Mouse (Mus musculus) lung, postnatal 36 days (tissue): ENCODE results near the gene Pth1r.
"Not testable (repeated sequence)": the region's sequence is repeated elsewhere in the genome, so short reads cannot be mapped to it uniquely, and the experiment has no call there.

Source experiments
- DNase-seq: peaks from one replicate; pipeline ENCODE4 v3.0.0; 2022; ENCODE audit warnings: mixed read lengths

Gene Pth1r

DNA sequence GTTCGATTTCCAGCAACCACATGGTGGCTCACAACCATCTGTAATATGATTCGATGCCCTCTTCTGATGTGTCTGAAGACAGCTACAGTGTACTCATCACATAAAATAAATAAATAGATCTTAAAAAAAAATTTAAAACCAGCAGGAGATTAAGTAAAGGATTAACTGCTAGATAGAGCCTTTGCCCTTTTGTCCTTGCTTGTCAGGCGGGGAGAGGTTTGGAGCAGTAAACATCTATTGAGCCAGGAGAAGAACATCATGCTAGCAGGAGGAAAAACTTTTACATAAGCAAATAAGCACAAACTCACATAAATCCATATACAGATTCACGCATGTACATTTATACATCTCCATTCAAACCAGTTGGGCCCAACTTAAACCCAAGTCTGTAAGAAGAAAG, 34.4 kb downstream of the Pth1r start:
- DNase-seq = no peak

DNA sequence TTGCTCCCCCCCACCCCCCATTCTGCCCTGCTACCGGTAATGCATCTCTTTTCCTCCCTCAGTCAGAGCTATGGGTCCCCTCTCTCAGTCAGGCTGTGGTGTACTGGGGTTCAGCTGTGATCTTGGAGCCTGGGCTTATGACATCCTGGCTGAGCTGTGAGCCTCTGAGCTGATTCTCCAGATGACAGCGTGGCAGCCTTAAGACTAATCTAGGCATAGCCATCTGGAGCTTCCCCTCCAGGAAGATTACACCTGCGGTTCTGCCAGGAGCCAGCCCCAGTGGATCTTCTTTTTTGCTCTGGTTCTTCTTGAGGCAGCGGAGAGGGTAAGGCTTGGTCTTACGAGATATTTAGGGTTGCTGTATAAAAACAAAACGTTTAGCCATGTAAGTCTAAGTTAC, 34.9 kb downstream of the Pth1r start:
- DNase-seq = no peak

DNA sequence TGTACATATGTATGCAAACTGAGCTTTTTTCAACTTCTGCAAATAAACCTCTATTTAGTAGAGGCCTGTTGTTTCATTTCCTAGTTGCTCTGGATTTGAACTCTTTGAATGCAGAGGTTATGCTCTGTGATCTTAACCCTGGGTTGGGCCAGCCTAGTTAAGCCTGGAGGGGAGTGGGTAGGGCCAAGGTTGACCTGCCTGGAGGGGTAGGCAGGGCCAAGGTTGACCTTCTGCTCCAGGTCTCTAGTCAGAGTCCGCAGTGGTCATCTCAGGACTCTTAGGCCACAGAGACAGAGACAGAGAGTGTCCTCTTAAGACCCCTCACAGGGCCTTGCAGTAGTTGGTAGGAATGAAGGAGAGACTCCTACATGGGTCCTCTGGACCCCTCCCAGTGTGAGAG, 35.4 kb downstream of the Pth1r start:
- no peak for DNase-seq

DNA sequence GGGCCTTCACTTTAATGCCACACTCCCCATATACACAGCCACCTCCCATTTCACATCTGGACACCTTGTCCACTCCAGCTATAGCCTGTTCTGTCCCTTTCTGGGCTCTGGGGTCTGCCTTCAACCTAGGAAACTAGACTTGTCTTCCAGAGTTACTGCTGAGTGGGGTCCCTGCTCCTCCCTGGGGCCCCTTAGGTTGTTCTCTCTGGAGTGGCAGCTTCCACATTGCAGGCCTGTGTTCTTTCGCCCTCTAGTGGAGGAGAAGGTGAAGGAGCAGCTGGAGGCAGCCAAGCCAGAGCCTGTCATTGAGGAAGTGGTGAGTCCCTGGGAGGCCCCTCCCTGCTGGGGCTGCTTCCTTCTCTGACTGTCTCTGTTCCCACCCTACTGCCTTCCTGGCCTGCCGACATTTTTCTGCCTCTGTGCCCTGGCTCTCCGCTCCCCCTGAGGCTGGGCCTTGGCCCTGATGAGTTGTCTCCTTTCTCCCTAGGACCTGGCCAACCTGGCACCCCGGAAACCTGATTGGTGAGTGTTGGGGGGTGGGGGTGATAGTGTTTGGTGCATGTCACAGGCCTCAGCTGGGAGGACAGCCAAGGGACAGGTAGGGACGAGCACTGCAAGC, 37.2 kb downstream of the Pth1r start:
- peak; percentile 94 for DNase-seq

DNA sequence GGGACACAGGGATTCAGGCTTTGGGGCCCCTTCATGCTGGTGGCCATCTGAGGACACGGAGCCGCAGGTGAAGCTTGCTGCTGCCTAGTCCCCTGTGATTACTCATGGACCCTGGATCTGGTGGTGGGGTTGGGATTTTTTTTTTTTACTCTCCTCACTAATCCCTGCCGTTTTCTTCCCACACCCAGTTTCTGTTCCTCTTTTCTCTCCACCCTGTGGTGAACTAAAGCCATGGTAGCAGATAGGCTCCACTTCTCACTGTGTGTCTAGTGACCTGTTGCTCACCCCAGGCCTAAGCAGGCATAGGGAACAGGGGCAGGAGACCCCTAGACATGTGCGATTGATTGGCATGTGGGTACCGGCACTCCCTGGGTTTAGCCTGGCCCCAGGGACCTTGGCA, 40.2 kb downstream of the Pth1r start:
- DNase-seq = peak; percentile 43

DNA sequence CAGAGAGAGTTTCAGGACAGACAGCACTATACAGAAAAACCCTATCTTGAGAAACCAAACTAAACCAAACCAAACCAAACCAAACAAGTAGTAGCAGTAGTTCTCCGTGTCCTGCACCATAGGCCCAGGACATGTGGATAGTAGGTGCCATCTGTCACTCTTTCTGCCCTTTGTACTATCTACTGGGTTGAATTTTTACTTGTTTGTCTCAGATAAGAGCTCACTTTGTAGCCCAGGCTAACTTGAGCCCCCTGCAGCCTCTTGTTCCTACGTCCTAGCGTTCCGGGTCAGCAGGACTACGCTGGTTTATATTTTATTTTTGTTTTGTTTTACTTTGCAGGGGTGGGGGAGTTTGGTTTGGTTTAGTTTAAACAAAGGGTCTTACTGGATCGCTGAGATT, 43.0 kb downstream of the Pth1r start:
- no peak for DNase-seq

DNA sequence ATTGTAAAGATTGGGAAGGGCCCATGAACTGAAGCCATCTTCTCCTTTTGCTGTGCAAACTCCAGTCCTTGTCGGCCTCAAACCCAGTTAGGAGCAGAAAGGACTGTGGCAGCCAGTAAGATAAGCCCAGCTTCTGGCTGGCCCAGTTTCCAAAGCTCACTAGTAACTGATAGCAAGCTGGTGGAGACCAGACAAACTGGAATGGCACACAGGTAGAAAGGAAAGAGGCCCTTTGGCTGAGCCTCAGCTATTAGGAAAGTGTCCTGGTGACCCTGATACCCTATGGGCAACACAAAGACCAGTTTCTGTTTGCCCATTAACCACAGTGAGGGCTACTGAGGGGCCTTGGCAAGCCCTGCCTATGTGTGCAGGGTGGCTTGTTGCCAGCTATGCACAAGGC, 44.1 kb downstream of the Pth1r start:
- peak; percentile 19 for DNase-seq

DNA sequence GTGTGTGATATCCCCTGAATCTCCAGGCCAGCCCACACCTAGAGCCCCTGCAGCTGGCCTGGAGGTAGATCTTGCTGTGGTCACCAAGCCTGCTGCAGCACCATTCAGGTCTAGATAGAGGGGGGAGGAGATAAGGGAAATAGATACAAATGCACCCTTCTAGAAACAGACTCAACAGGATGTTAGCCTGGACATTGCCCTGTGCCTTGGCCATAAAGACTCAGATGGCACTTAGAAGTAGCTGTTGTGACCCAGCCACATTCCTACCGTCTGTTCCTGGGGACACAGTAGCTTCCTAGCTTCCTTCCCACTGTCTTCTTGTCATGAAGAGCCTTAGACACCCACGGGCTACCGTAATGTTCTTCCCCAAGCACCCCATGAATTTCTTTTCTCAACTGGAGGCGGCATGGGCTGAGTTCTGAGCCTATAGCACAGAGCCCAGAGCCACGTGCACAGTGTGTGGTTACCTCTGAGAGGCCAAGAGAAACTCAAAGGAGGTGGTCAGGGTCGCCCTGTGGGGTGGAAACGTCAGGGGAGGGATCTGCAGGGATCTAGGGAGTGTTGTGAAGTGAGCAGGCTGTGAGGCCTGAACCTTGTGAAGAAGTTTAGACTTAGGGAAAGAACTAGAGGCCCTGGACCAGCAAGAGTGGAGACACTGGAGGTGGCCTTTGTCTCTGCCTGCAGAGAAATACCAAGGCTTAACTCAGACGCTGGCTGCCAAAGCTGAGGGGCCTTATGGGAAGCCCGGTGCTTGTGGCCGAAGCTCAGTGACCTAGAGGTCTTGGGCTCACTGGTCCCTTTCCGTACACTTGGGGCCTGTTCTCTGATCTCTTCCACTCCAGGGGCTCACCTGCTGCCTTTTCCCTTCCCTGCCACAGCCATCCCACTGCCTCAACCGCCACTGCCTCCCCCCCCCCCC, 45.6 kb downstream of the Pth1r start:
- DNase-seq = no peak

DNA sequence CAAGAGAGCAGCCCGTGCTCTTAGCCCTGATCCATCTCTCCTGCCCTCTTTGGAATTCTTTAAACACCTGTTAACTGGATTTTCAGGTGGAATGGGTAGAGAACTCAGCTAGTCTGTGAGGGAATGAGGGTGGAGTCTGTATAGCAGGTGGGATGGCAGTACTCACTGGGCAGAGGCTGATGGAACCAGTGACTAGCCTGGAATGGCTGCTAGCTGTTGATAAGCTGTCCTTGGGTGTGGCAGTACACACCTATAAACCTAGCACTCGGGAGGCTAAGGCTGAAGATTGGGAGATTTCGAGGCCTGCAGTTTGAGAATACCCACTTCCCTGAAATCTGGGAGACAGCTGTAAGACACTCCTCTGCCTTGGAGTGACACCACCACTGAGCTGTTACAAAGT, 47.4 kb downstream of the Pth1r start:
- no peak for DNase-seq

DNA sequence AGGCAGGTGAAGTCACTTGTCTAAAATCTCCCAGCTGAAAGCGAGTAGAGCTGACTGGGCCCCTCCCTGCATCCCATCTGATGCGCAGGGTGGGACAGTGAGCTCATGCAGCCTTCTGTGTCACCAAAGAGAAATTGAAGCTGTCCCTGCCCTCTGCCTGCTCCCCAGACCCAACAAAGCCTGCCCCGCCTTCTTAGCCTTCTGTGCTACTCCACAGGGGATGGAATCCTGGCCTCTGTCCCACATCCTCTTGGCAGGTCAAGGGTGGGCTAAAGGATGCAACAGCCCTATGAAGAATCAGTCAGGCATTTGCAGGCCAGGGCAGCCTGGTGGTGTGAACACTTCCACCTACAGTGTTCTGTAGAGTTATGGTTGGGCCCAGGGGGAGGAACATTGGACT, 49.5 kb downstream of the Pth1r start:
- no peak for DNase-seq

DNA sequence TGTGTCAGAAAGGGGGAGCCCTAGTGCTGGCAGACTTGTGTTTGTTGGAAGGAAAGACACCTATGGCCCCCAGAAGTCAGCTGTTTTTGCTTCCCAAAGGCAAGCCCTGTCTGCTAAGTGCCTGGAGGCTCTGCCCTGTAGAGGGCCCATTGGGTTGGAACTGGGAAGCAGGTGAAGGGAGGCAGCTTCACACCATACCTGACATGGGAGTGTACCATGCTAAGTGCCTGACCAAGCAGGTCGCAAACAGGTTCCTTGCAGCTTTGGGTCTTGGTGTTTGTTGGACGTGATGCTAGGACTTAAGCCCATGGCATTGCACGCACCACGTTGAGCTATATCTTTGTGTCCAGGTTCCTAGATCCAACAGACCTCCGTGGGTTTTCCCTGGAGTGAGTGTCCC, 50.5 kb downstream of the Pth1r start:
- no peak for DNase-seq

DNA sequence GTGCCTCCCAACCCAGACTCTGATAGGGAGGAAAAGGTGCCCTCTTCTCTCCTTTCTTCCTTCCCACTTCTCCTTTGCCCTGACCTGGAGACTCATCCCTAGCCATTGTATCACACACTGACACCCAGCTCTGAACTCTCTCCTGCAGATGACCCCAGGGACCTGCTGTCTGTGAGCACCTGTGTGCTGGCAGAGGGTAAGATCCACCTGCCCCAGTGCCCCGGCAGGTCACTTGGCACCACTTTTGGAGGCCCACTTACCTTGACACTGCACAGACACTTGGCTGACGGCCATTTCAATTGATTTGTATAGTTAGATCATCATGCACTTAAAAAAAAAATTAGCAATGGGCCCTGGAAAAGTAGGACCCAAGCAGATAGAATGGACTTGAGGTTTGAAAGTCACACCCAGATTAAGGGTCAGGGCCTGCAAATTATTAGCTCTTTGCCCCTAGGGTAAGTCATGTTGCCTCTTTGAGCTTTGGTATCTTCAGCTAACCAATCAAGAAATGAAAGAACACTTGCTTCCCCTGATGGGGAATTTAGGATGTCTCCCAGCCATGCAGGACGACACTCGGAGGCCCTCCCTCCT, 51.7 kb downstream of the Pth1r start:
- DNase-seq = no peak

DNA sequence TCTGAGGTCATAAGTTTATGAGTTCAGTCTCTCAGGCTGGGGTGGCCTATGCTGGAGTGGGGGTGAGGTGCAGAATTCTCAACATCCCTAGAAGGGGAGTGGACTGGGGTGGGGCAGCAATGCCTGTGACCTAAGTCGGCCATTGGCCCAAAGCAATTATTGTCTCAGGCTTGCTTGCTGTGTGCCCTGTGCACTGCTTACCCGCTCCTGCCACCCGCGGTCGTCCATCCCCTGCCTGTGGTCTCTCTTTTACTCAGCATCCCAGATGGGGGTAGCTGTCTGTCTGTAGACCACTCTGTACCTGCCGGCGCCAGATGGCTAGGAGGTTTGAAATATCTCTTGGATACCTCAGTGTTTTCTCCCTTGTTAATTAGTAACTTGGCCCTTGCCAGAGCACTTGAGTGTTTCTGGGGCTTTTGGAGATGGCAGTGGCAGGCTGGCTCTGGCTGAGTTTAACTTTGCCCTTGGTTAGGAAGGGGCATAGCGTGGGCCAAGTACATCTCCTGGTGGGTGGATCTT, 57.6 kb downstream of the Pth1r start:
- peak; percentile 76 for DNase-seq

DNA sequence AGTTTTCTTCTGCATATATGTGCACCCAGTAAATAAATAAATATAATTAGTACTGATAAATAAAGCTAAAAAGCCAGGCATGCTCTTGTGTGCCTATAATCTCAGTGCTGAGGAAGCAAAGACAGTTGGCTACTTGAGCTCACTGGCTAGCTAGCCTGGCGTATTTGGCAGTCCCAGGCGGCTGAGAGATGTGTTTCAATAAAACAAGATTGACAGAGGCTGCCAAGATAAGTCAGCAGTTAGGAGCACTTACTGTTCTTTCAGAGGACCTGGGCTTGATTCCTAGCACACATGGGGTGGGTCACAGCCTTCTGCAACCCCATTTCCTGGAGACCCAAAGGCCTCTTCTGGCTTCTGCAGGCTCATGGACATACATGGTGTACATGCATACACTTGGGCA, 59.1 kb downstream of the Pth1r start:
- DNase-seq = peak; percentile 33

DNA sequence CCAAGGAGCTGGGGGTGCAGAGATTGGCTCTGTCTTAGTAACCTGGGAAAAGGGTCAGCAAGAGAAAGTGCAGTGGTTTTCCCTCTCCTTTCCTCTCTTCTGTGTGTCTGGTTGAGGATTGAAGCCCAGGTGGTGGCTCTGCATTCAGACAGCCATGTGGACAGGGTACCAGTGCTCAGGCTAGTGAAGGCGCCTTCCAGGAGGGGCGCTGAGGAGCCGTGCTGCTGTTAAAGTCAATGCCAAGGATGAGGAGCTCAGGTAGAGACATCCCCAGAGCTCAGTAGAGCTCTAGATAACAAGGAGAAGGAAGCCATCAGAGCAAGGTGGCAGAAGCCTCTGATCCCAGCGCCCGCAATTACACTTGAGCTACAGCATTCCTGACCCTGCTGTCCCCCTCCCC, 59.9 kb downstream of the Pth1r start:
- no peak for DNase-seq

DNA sequence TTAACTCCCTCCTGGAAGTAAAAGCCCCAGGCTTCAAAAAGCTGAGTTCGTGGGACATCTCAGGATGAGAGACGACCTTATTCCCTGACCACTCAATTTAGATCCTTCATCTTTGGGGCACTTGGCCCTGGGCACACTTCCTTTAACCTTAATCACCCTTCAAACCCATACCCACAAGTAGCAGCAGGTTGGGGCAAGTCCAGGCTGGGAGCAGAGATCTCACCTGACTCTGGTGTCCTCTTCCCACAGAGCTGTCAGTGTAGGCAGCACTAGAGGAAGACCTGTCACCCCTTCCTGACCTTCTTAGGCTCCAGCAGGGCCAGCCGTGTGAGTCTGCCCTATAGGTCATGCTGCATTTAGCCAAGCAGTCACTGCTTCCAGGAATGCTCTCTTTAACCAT, 60.5 kb downstream of the Pth1r start:
- DNase-seq = no peak

DNA sequence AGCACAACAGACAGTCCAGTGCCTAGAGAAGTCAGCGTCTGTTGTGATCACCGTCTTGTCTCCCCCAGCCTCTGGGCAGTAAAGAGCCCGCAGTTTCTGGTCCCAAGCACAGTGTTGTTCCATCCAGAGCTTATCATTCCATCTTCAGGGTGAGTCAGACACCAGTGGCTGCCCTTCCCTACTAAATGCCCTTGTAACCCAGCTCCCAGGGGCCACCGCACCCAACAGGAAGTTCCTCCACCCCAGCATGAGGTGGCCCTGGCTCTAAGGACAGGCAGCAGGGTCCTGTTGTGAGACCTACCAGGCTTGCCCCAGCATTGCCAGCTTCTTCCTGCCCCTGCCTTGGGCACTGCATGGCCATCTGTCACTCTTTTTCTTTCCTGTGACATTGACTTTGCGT, 61.4 kb downstream of the Pth1r start:
- DNase-seq = peak; percentile 65

DNA sequence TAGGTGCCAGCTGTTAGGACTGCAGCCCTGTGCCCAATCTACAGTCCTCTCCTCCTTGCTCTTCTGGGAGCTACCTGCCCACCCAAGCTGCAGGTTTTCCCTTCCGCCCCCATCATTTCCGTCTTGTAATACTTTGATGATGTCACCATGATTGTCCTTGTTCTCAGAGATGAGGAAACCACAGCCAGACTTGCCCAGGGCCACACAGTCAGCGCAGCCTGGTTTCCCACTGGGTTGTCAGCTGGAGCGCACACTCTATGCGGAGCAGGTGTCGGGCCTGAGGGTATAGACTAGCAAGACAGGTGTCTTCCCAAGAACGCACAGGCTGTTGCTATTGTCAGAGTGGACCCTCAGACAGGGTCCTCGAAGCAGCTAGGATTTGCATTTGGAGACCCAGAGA, 61.8 kb downstream of the Pth1r start:
- no peak for DNase-seq

DNA sequence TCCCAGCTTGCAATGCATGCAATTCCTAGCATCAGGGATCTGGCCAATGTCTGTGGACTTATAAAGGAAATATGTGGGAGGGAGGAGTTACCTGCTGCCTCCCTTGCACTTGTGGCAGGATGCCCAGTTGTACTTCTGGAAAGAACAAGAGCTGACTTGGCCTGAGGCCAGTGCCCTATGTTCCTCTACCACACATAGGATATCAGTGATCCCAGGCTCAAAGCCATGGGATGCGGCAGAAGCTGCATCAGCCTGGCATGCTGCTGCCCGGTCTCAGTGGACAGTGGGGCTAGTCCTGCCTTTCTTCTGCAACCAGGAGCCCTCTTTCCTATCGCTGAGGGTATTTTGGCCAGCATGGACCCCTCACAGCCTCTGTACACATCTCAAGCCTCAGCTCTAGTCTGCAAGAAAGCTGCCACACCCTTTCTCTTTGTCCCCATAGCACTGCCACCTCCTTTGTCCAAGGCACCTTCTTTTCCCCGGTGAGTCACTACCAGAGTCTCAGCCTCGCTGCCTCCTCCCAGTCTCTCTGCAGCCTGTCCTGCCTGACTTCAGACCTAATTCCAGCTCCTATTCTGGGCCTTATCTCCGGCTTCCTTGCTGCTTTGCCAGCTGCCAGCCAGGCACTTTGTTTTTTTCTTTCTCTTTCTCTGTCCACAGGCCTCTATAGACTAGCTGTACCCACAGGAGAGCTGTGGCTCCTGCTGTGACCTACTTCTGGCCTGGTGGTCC, 62.7 kb downstream of the Pth1r start:
- DNase-seq = peak; percentile 94

DNA sequence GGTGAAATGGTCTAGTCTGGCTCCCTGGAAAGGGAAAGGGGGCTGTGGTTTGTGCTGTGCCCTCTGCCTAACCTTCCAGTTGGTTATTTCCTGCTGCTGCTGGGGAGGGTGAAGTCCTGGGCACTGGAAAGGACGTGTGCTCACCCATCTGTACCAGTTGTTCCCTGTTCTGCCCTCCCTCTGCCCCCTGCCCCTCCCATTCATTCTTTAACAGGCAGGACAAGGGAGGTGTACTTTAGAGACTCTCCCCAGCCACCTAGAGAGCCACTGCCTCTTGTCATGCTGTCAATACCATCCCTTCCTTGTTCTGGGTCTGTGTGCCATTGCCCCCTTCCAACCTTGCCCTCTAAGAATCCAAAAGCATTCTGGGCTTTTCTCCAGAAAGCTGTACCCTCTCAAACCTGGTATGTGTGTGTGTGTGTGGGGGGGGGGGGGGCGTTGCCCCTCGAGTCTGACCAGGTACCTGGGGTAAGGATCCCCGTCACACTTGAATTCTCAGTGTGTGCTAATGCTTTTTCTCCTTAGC, 63.3 kb downstream of the Pth1r start:
- DNase-seq = peak; percentile 75

DNA sequence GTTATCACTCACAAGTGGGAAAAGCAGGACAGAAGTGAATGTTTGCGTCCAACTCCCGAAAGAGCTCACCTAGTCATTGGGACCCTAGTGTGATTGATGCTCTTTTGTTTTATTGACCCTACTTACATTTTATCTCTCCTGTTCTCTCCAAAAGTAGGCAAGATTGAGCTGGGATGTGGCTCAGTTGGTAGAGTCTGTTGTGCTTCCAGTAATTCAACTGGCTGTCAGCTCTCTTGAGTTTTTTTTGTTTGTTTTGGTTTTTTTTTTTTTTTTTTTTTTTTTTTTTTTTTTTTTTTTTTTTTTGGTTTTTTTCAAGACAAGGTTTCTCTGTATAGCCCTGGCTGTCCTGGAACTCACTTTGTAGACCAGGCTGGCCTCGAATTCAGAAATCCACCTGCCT, 64.2 kb downstream of the Pth1r start:
- not testable (repeated sequence) for DNase-seq

DNA sequence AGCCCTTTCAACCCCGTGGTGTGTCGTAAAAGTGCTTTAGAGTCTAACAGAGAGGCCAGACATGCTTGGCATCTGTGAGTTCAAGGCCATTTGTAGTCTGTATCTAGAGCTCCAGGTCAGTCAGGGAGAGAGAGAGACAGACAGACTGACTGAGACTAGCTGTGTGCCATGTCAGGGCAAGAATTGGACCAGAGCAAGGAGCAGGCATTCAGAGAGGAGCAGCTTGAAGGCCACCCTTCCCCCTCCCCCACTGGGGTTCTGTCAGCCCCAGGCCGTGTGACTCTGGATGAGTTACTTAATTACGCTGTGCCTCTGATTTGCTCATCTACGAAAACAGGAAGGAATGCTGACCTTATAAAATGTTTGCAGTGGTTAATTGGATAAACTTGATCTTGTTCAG, 64.7 kb downstream of the Pth1r start:
- peak; percentile 56 for DNase-seq

DNA sequence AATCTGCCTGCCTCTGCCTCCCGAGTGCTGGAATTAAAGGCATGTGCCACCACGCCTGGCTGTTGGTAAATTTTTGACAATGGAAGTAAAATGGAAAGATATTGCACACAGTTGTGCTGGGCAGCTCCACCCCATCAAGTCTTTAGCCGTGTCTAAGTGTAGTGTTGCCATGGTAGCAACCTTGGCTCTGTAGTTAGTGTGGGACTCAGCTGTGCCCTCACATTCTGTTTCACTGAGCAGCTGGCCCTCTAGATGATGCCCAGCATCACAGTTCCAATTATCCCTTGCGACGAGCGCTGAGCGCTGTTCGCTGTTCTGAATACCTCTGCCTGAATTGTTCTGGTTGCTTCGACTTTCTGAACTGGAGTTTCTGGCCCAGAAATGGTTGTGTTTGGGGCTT, 65.1 kb downstream of the Pth1r start:
- DNase-seq = peak; percentile 43
